Mouse (Mus musculus): Measurements from ENCODE around the gene Rcn3.
A peak's percentile ranks its signal among the peaks of the same experiment; 100 is the strongest.
"Not testable (repeated sequence)": the region's sequence is repeated elsewhere in the genome, so short reads cannot be mapped to it uniquely, and the experiment has no call there.

Rcn3 gene

DNA sequence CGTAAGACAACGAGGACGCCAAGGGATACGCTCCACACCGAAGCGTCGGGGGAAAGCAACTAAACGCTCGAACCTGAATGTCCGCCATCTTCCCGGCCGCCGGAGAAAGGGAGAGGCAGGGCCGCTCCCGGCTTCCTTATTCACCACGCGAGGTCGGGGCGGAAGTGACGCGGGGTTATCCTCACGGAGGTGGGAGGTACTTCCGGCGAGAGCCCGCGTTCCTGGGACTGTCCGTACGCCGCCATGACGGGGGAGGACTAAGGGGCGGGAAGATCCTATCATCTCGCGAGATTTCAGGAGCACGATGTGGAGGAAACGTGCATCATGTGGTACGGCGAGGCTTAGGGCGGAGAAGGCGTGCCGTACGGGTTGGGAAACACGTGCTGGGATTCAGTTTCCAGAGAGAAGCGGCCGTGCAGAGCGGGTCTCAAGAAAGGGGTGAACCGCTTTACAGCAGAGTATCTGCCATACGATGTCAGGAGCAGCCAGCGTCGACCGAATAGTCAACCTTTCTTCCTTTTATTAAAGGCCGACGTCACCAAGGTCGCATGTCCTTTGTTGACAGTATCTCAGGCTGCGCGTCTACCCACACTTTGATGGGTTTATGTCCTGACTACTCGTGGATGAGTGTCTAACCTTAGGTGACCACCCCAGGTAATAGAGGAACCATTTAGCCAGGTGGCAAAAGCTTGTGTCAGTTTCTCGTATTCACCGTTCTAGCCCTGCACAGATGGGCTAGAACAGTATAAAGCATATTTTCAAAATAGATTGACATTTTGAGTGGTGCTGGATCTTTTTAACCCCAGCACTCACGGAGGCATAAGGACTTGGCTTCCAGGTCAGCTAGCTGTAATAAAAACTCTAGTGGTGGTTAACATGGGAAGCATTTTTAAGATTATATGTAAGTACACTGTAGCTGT is 32.5 kb upstream of the Rcn3 start, which contains the start of gene Rps11:
Gene Rps11 (minus strand): TSS at position 216 of the 920 bp plus-strand sequence.
- peak; percentile 99 for DNase-seq

- DNase-seq, result peak; percentile 35 to 68
These were observed 31.2 kb upstream of the Rcn3 start for GRCm38 (mm10) chr7:45123186-45123570.

- no peak for DNase-seq
These were observed 30.7 kb upstream of the Rcn3 start for GRCm38 (mm10) chr7:45122561-45123185.

GRCm38 (mm10) chr7:45121966-45122365 is 29.9 kb upstream of the Rcn3 start:
- DNase-seq, result no peak

DNA sequence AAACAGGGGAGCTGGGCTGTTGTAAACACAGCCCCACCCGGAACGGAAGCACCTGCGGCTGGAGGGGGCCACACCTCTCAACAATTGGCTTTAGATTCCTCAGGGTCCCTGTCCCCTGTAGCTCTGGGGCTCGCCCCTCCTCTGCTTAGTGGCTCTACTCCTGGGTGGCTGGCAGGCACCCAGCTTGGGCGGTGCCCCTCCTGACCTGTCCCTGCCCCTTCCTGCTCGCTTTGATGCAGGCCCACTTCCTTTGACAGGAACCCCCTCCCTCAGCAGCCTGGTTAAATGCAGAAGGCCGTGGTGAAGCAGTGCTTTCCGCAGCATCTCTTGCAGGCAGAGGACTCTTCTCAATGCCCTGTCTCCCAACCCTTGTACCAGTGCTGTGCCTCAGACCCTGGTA is 29.4 kb upstream of the Rcn3 start:
- peak; percentile 77 to 79 for DNase-seq

DNA sequence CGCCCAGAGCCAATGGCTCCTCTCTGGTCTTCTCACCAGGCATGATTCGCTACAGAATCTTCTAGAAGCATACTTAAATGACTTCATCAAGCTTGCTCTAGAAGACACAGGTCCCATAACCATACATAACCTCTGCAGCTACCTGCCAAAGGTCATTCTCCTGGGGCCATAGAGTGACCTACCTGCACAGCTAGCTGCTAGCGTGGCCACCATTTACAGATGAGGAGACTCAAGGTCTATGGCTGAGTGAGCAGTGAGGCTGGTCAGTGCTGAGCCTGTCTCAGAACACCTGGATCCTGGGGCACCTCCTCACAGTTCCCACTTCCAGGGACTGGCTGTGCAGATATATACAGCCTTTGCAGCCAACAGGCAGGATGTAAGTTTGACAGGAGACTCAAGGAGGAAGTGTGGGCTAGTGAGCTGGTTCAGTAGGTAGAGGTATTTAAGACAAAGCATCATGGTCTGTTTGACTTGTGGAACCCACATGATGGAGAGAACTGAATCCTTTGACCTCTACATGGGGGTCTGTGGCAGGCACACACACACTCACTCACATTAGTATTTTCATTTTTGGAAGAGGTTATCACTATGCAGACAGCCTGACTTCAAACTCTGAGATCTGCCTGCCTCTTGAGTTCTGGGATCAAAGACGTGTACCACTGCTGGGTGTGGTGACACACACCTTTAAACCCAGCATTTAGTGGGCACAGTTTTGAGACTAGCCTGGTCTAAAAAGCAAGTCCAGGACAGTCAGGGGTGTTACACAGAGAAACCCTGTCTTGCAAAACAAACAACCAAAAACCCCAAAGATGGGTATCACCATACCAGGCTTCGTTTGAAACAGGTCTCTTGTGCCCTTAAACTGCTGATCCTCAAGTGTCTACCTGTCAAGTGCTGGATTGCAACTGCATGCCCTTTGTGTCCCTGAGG is 28.0 kb upstream of the Rcn3 start:
- DNase-seq, result no peak

DNA sequence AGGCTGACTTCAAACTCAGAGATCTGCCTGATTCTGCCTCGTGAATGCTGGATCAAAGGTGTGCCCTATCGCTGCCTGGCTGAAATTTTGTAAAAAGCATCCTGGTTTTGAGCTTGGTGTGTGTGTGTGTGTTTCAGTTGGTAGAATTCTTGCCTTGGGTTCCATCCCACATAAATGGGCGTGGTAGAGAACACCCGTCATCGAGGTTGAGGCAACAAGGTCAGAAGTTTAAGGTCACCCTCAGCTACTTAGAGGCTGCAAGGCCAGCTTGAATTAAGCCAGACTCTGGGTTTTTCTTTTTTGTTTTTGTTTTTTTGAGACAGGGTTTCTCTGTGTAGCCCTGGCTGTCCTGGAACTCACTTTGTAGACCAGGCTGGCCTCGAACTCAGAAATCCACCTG is 26.3 kb upstream of the Rcn3 start:
- no peak for DNase-seq

DNA sequence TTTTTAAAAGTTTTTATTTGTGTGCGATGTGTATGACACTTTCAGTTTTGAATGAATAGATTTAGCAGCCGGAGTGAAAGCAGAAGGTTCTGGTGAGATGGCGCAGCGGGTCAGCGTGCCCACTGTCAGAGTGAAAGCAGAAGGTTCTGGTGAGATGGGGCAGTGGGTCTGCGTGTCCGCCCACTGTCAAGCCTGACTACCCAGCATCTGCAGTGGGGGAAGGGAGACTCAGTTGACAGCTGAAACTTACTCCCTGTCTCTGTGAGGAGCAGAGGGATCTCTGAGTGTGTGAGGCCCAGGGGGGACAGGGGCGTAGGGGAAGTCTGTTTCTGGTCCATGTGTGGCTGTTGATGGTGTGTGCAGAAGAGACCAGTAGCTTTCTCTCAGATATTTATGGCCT is 25.5 kb upstream of the Rcn3 start:
- no peak for DNase-seq

- no peak for DNase-seq
These were observed 21.5 kb upstream of the Rcn3 start for GRCm38 (mm10) chr7:45113476-45113875.

- no peak for DNase-seq
These were observed 20.5 kb upstream of the Rcn3 start for GRCm38 (mm10) chr7:45112529-45112928.

DNA sequence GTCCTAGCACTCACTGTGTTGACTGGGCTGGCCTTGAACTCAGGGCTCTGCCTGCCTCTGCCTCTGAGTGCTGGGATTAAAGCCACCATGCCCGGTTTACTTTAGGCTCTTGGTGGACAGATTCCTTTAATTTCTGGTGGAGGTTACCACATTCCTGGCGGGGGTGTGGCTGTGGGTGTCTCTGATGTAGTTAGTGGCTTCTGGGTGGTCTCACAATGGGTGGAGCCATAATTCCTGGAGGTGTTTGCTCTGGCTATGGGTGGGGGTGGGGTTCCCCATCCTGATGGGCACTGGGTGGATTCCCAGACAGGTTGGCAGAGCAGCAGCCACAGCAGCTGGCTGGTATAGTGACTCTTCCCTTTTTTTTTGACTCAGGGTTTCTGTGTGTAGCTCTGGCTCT is 19.9 kb upstream of the Rcn3 start:
- no peak for DNase-seq

DNA sequence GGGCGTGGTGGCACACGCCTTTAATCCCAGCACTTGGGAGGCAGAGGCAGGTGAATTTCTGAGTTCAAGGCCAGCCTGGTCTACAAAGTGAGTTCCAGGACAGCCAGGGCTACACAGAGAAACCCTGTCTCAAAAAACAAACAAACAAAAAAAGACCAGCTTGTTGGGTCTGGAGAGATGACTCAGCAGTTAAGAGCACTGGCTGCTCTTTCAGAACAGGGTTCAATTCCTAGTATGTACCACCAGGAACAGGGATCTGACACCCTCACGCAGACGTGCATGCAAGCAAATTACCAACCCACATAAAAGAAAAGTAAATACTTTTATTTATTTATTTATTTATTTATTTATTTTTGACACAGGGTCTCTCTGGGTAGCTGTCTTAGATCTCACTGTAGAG is 18.1 kb upstream of the Rcn3 start:
- DNase-seq, result not testable (repeated sequence)

DNA sequence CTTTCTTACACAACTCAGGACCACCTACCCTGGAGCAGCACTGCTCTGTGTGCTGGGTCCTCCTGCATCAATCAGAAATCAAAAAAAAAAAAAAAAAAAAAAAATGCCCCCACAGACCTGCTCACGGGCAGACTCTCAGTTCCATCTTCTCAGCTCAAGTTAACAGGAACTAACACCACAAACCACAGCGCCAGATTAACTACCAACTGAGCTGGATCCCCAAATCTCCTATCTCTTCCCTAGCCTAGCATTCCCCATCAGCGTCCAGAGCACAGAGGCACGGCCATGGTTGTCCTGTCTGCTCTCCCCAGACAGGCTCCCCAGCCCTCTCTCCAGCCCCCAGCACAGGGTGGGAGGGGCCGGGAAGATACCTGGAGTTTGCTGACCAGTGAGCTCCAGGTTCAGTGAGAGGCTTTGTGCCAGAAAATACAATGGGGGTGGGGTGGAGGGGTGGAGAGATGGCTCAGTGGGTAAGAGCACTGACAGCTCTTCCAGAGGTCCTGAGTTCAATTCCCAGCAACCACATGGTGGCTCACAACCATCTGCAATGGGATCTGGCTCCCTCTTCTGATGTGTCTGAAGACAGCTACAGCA is 15.1 kb upstream of the Rcn3 start:
- DNase-seq, result no peak

GRCm38 (mm10) chr7:45106441-45106840 is 14.4 kb upstream of the Rcn3 start:
- no peak for DNase-seq

DNA sequence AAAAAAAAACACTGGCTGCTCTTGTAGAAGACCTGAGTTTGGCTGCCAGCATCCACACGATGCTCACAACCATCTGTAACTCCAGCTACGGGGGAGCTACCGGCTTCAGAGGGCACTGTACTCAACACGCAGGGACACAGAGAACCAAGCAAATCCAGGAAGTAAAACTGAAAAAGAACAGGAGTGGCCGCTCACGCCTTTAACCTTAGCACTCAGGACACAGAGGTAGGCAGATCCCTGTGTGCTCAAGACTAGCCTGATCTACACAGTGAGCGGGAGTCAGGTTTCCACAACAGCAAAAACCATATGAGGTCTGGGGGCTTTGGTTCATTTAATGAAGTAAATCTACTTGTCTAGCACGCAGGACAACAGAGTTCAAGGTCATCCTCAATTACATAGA is 13.5 kb upstream of the Rcn3 start:
- no peak for DNase-seq

DNA sequence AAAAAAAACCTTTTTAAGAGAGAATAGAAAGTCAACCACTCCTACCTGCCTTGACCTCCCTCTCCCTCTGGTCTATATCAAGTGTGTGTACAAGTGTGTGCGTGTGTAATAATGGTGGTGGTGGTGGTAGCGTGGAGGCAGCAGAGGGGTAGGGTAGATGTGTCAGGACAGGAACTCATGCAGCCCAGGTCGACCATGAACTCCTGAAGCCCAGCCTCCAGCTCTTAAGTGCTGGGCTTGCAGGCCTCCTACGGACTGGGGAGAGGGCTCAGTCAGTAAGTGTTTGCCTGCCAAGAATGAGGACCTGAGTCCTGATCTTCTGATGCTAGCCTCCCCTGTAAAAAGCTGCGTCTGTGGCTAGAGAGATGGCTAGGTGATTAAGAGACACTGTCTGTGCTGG is 12.9 kb upstream of the Rcn3 start:
- no peak for DNase-seq

DNA sequence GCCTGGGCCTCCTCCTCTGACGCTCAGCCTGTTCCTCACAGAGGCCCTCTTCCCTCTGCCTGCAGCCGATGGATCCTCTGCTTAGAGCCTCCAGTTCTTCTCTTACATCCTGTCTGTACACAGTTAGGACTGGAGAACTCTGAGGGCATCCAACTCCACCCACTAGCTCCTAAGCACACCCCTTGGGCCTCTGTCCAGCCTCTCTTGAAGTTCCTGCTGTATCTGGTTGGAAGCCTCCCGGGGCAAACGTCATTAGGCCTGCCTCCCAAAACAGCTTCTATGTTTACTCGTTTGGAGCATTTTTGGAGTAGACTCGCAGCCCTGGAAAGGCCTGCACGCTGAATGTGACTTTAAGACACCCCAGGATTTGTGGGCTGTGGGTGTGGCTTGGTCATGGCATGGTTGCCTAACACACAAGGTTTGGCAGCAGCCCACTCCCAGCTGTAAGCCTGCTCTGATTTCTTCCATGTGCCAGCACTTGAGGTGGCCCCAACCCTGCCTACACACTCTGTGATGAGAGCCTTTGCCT is 11.7 kb upstream of the Rcn3 start, which contains the start of gene Fcgrt:
Gene Fcgrt (minus strand): TSS at position 200 of the 529 bp plus-strand sequence.
- DNase-seq, result peak; percentile 94 to 98

DNA sequence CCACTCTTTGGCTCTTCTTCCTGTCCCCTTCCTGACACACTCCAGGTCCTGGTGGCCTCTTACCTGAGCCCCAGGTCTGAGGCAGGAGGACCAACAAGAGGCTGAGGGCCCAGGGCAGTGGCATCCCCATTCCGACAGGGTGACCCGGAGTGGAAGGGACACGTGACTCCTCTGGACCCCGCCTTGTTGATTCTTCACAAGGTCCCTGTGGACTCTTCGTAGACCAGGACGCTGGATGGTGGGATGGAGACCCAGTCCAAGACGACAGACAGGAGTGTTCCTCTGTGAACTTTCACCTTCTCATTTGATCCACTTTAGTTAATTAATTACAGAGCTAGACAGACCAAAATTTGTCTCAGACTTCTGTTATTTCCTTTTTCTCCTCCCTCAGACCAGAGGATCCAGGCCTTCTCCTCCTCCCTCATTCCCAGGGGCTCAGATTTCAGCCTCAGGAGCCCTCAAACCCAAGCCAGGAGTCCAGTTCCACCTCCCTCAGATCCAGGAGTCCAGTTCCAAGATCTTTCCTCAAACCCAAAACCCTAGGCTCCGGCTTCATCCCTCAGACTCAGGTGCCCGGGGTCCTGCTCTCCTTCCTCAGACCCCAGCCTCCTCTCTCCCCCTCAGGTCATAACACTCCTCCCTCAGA is 11.0 kb upstream of the Rcn3 start:
- peak; percentile 67 to 74 for DNase-seq

DNA sequence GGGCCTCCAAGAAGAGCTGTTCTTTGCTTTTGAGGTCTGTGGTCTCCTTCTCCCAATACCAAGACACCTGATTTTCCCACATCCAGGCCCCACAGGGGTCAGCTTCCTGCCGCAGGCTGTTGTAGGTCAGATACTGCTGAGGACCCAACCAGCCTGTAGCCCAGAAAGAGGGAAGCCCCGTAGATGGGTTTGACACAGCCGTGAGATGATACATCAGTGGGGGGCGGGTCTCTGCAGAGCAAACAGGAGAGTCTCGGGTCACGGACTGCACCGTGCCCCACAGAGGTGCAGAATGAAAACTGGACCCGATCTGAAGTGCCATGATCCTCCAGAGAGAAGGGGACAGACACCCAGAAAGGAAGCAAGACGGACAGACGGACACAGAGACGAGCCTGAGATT is 10.4 kb upstream of the Rcn3 start:
- no peak for DNase-seq

GRCm38 (mm10) chr7:45100046-45100445 is 8.0 kb upstream of the Rcn3 start:
- no peak for DNase-seq

DNA sequence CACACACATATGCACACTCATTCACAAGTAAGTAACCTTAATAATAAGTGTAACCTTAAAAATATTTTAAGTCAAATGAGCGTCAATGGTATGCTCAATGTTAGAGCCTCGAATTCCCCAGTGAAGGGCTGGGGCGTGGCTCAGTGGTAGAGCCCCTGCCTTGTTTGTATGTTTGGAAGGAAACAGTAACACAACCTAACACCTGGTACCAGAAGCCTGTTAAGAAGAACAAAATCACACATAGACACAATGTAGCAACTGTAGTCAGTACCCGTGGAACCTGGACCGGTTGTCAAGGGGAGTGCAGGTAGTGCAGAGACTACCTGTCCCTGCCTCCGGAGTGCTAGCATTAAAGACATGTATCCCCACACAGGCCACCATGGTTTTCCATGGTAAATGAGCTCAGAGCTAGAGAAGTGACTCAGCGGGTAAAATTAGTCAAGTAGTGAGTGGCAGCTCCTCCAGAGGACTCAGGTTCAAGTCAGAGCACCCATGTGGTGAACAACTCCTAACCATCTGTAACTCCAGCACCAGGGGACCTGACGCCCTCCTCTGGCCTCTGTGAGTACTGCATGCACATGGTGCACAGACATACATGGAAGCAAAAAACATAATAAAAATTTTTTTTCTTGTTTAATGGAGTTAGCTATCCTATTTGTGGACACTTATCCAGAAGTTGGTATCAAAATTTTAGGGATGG is 6.7 kb upstream of the Rcn3 start:
- DNase-seq, result peak in 1 of 2 experiments; percentile 49
